Mouse (Mus musculus): ENCODE results near the gene Marveld2. TPM values are rescaled to one million over a fixed set of nuclear protein-coding genes. Genes with fewer than 3 reads are reported as not detected.

Gene Marveld2
- polyA plus RNA-seq, 1 experiment = 0.05 TPM

DNA sequence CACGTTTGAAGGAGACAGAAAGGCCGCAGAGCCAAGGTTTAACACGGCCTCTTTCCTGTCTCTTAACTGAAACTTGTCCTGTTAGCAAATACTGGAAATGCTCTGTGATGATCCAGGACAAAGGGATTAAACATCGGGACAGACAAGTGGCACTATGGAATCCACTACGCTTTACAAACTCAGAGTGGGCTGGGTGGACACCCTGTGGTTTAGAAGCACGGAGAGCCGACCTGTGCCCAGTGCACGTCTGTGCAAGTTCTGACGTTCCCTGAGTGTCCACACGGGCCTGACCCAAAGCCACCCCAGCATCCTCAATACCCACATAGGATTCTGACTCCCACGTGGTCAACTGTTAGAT lies 13.1 kb downstream of the Marveld2 start:
- Histone ChIP-seq H3K4me3 (ENCODE audit: insufficient read depth, poor library complexity, severe bottlenecking) (no peak overlapping the region), H3ac (ENCODE audit: control insufficient read depth, insufficient read length, low read depth) (no peak overlapping the region), H3K79me3 (ENCODE audit: low read depth) (no peaks in the 10 kb centered on the region), H3K36me3 (ENCODE audit: control insufficient read depth, insufficient read depth) (no peaks in the 10 kb centered on the region), H3K79me2 (ENCODE audit: control insufficient read depth, insufficient read depth) (no peaks in the 10 kb centered on the region), H3K27me3 (ENCODE audit: control insufficient read depth, insufficient read depth, insufficient read length) (no peaks in the 10 kb centered on the region)
- TF ChIP-seq FOSL1 (IDR thresholded peaks at IDR 0.05; ENCODE audit: insufficient read depth, low read length, poor library complexity, severe bottlenecking) = no peak
- no peak for TF ChIP-seq USF1 (IDR thresholded peaks at IDR 0.05; ENCODE audit: low read depth)
- no peak for TF ChIP-seq MAX (IDR thresholded peaks at IDR 0.05)
- no peak for TF ChIP-seq MYOD1 (IDR thresholded peaks at IDR 0.05; ENCODE audit: control insufficient read depth, insufficient read length, low read depth)

DNA sequence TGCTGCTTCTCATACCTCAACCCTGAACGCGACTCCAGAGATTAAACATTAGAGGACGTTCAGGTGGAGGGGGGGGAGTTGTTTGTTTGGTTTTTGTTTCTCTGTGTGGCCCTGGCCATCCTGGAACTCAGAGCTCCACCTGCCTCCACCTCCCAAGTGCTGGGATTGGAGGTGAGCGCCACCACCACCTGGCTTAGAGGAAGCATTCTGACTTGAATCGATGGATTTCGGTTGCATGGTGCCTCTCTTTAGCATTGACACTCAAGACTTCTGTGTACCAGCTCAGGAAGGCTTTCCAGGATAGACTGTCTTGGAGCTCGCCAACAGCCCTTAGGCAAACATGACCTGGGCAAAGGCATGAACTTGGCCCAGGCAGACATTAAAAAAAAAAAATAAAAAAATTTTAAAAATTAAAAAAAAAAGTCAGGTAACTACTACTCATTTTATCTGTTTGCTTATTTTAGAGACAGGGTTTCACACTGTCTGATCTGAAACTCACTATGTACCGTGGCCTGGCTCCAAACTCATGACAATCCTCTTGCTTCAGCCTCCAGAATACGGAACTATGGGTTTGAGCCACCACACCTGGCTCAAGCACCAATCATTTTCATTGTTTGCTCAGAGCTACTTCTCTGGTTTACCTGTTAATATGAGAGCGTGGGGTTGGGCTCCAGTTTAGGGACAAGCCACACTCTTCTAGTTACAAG lies 13.6 kb downstream of the Marveld2 start:
- H3K79me2 ChIP-seq (ENCODE audit: control insufficient read depth, insufficient read depth) = no peaks in the 10 kb centered on the region
- TF ChIP-seq USF1 (IDR thresholded peaks at IDR 0.05; ENCODE audit: low read depth) (no peak), MYOD1 (IDR thresholded peaks at IDR 0.05; ENCODE audit: control insufficient read depth, insufficient read length, low read depth) (no peak), FOSL1 (IDR thresholded peaks at IDR 0.05; ENCODE audit: insufficient read depth, low read length, poor library complexity, severe bottlenecking) (no peak), MAX (IDR thresholded peaks at IDR 0.05) (no peak)
- no peaks in the 10 kb centered on the region for H3K36me3 ChIP-seq (ENCODE audit: control insufficient read depth, insufficient read depth)
- no peak overlapping the region for H3K4me3 ChIP-seq (ENCODE audit: insufficient read depth, poor library complexity, severe bottlenecking)
- H3K27me3 ChIP-seq (ENCODE audit: control insufficient read depth, insufficient read depth, insufficient read length) = no peaks in the 10 kb centered on the region
- H3K79me3 ChIP-seq (ENCODE audit: low read depth) = no peaks in the 10 kb centered on the region
- H3ac ChIP-seq (ENCODE audit: control insufficient read depth, insufficient read length, low read depth) = no peak overlapping the region

DNA sequence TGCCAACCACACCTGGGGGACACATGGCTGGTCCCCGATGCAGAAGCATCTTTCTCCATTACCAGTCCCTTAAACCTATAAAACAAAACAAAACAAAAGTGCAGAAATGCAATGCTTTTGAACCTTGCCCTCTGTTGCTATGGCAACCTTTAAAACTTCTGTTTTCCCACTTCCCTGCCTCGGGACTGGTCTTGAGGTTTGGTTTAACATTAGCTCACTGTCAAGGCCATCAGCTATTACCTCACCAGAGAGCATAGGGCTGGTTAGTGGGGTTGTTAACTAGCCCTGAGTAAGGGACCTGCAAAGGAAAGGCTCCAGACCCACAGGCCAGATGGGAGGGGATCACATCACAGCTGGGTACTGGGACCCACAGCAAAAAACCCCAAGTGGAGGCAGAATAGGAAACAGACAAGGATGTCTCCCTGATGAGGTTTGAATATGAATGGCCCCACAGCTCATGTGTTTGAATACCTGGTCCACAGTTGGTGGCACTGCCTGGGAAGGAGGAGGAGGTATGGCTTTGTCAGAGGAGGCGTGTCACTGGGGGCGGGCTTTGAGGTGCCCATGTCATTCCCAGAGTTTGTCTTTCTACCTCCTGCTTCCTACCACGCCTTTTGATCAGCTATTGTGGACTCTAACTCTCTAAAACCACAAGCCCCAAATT lies 14.4 kb downstream of the Marveld2 start:
- TF ChIP-seq FOSL1 (IDR thresholded peaks at IDR 0.05; ENCODE audit: insufficient read depth, low read length, poor library complexity, severe bottlenecking) = no peak
- TF ChIP-seq MAX (IDR thresholded peaks at IDR 0.05) = no peak
- no peak for TF ChIP-seq USF1 (IDR thresholded peaks at IDR 0.05; ENCODE audit: low read depth)
- TF ChIP-seq MYOD1 (IDR thresholded peaks at IDR 0.05; ENCODE audit: control insufficient read depth, insufficient read length, low read depth) = no peak
- H3ac ChIP-seq (ENCODE audit: control insufficient read depth, insufficient read length, low read depth) = no peak overlapping the region
- H3K4me3 ChIP-seq (ENCODE audit: insufficient read depth, poor library complexity, severe bottlenecking) = no peak overlapping the region
- no peaks in the 10 kb centered on the region for H3K36me3 ChIP-seq (ENCODE audit: control insufficient read depth, insufficient read depth)
- H3K79me3 ChIP-seq (ENCODE audit: low read depth) = no peaks in the 10 kb centered on the region
- H3K27me3 ChIP-seq (ENCODE audit: control insufficient read depth, insufficient read depth, insufficient read length) = no peaks in the 10 kb centered on the region
- no peaks in the 10 kb centered on the region for H3K79me2 ChIP-seq (ENCODE audit: control insufficient read depth, insufficient read depth)

DNA sequence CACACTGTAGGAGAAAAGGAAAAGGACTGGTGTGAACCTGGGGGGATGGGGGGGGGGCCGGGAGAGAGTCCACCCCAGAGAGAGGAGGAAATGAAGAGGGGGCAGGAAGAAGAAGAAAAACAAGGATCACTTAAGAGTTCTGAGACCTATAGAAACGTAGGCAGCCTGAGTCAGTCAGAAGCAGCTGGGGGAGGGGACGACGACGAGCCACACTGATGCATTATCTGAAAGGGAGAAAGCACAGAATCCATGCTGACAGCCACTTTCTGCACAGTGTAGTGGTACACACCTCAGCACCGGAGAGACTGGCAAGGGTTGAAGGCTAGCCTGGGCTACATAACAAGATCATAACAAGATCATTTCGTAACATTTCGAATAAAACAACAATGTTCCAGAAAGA lies 15.7 kb downstream of the Marveld2 start:
- TF ChIP-seq CEBPB (IDR thresholded peaks at IDR 0.05; ENCODE audit: low read depth) = no peak
- TF ChIP-seq FOSL1 (IDR thresholded peaks at IDR 0.05; ENCODE audit: insufficient read depth, low read length, poor library complexity, severe bottlenecking) = no peak
- TF ChIP-seq MYOD1 (IDR thresholded peaks at IDR 0.05; ENCODE audit: control insufficient read depth, insufficient read length, low read depth) = no peak
- no peak for TF ChIP-seq CTCF (IDR thresholded peaks at IDR 0.05; ENCODE audit: control insufficient read depth, insufficient read depth, insufficient read length)
- no peak for TF ChIP-seq MAX (IDR thresholded peaks at IDR 0.05)
- TF ChIP-seq USF1 (IDR thresholded peaks at IDR 0.05; ENCODE audit: low read depth) = no peak
- TF ChIP-seq MYOG (IDR thresholded peaks at IDR 0.05; ENCODE audit: control insufficient read depth, extremely low read depth, insufficient read length) = no peak
- Histone ChIP-seq H3K27me3 (ENCODE audit: control insufficient read depth, insufficient read depth, insufficient read length) (no peaks in the 10 kb centered on the region), H3ac (ENCODE audit: control insufficient read depth, insufficient read length, low read depth) (no peak overlapping the region), H3K79me3 (ENCODE audit: low read depth) (no peaks in the 10 kb centered on the region), H3K4me3 (ENCODE audit: insufficient read depth, poor library complexity, severe bottlenecking) (no peak overlapping the region), H3K79me2 (ENCODE audit: control insufficient read depth, insufficient read depth) (no peaks in the 10 kb centered on the region), H3K36me3 (ENCODE audit: control insufficient read depth, insufficient read depth) (no peaks in the 10 kb centered on the region)

DNA sequence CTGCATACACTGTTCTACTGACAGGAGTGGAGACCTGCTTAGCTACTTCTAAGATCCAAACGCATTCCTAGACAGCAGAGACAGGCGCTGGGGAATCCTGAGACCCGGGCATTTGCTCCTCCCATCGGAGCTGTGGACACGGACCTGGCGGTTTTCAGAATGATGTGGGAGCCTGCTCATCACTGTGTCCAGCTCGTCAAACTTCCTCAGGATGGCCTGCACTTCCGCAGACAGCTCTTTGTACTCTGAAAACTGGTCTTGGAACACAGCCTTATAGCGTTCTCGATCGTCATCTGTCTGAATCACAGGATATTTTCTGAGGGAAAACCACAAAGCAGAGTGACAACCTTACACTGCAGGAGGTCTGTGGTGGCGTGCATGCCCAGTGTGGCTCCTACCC lies 16.5 kb downstream of the Marveld2 start:
- no peak overlapping the region for H3ac ChIP-seq (ENCODE audit: control insufficient read depth, insufficient read length, low read depth)
- H3K79me2 ChIP-seq (ENCODE audit: control insufficient read depth, insufficient read depth) = no peaks in the 10 kb centered on the region
- H3K36me3 ChIP-seq (ENCODE audit: control insufficient read depth, insufficient read depth) = no peaks in the 10 kb centered on the region
- H3K4me3 ChIP-seq (ENCODE audit: insufficient read depth, poor library complexity, severe bottlenecking) = no peak overlapping the region
- no peaks in the 10 kb centered on the region for H3K79me3 ChIP-seq (ENCODE audit: low read depth)
- no peaks in the 10 kb centered on the region for H3K27me3 ChIP-seq (ENCODE audit: control insufficient read depth, insufficient read depth, insufficient read length)
- TF ChIP-seq FOSL1 (IDR thresholded peaks at IDR 0.05; ENCODE audit: insufficient read depth, low read length, poor library complexity, severe bottlenecking) (no peak), MYOG (IDR thresholded peaks at IDR 0.05; ENCODE audit: control insufficient read depth, extremely low read depth, insufficient read length) (no peak), USF1 (IDR thresholded peaks at IDR 0.05; ENCODE audit: low read depth) (no peak), CEBPB (IDR thresholded peaks at IDR 0.05; ENCODE audit: low read depth) (no peak), MYOD1 (IDR thresholded peaks at IDR 0.05; ENCODE audit: control insufficient read depth, insufficient read length, low read depth) (no peak), MAX (IDR thresholded peaks at IDR 0.05) (no peak), CTCF (IDR thresholded peaks at IDR 0.05; ENCODE audit: control insufficient read depth, insufficient read depth, insufficient read length) (no peak)

DNA sequence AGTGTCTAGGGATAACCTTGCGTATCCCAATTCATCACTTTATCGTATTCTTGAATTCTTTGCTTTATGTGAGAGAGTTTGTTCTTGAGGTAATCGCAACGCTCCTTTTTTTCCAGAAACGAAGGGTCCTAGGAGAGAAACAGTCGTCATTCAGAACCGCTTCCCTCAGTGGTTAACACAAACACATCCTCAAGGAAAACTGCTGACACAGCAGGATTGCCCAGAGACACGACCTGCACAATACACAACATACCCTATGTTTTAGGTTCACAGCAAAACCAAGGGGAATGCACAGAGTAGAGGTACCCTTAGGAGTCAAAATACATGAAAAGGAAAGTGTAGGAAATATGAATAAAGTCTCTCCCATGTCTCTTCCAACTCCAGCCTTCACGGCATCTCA lies 19.5 kb downstream of the Marveld2 start:
- no peaks in the 10 kb centered on the region for H3K27me3 ChIP-seq (ENCODE audit: control insufficient read depth, insufficient read depth, insufficient read length)
- no peaks in the 10 kb centered on the region for H3K79me2 ChIP-seq (ENCODE audit: control insufficient read depth, insufficient read depth)
- H3K4me3 ChIP-seq (ENCODE audit: insufficient read depth, poor library complexity, severe bottlenecking) = no peak overlapping the region
- H3K79me3 ChIP-seq (ENCODE audit: low read depth) = no peaks in the 10 kb centered on the region
- no peak overlapping the region for H3ac ChIP-seq (ENCODE audit: control insufficient read depth, insufficient read length, low read depth)
- H3K36me3 ChIP-seq (ENCODE audit: control insufficient read depth, insufficient read depth) = no peaks in the 10 kb centered on the region
- TF ChIP-seq USF1 (IDR thresholded peaks at IDR 0.05; ENCODE audit: low read depth) (no peak), MYOG (IDR thresholded peaks at IDR 0.05; ENCODE audit: control insufficient read depth, extremely low read depth, insufficient read length) (no peak), CTCF (IDR thresholded peaks at IDR 0.05; ENCODE audit: control insufficient read depth, insufficient read depth, insufficient read length) (no peak), CEBPB (IDR thresholded peaks at IDR 0.05; ENCODE audit: low read depth) (no peak), MYOD1 (IDR thresholded peaks at IDR 0.05; ENCODE audit: control insufficient read depth, insufficient read length, low read depth) (no peak), MAX (IDR thresholded peaks at IDR 0.05) (no peak), FOSL1 (IDR thresholded peaks at IDR 0.05; ENCODE audit: insufficient read depth, low read length, poor library complexity, severe bottlenecking) (no peak)
